Mouse (Mus musculus) liver, embryonic 14.5 days (tissue): Measurements from ENCODE around the gene Parg.

ENCODE experiments used
- CTCF ChIP-seq: IDR thresholded peaks from 2 replicates; pipeline ENCODE4 v1.5.1; 2016; ENCODE audit warnings: antibody characterized with exemption, low read depth, control low read depth
- EP300 ChIP-seq: IDR thresholded peaks from 2 replicates; pipeline ENCODE4 v1.6.1; 2016; ENCODE audit warnings: antibody characterized with exemption, low read depth

DNA sequence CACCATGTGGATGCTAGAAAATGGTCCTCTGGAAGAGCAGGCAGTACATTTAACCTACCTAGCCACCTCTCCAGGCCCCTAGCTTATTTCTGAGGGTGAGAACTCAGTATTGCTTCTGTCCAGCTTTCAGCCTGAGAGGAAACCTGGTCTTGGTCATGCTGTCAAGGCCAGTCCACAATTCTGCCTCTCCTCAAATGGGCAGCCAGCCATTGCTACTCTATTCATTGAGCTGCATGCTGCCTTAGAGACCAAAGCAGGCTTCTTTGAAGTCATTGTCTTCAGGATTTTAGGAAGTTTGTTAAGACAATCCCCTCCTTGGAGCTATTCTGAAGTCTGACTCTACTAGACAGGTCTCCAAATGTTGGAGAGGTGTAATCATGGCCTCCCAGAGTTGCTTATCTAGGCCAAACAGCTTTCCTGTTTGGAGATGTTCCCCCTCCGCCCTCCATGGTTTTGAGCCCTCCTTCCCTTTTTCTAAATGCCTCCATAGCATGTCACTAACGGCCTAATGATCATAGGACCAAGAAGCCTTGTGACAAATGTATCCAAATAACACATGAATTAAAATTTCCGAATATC, 33.0 kb upstream of the Parg start:
- no peak for TF ChIP-seq CTCF
- peak; percentile 98 for TF ChIP-seq EP300
